Mouse (Mus musculus) thymus, postnatal 0 days (tissue): ENCODE measurements around the gene Fcgr1. TPM values are rescaled to one million over a fixed set of nuclear protein-coding genes. Genes with fewer than 3 reads are reported as not detected.
"Not testable (repeated sequence)": the region's sequence is repeated elsewhere in the genome, so short reads cannot be mapped to it uniquely, and the experiment has no call there.

Experiments
- DNase-seq: peaks from one replicate; pipeline ENCODE4 v3.0.0-alpha.2; 2015; ENCODE audit warnings: low spot score
- polyA plus RNA-seq: library from polyadenylated mRNA; unstranded; fragments of >200 nt; fragmentation: Nextera tagmentation; extraction: Ambion mirVana; gene quantifications from 2 replicates; pipeline ENCODE4 v1.2.1, GENCODE M21; 2015

The Fcgr1 gene
- 3.4 and 5.0 TPM in 2 replicates for polyA plus RNA-seq

- DNase-seq = no peak
These were observed at the start of gene Fcgr1 for GRCm38 (mm10) chr3:96293787-96294186. Gene Fcgr1, minus strand, starts transcription at chr3:96293969.

- DNase-seq = not testable (repeated sequence)
These were observed 48.9 kb upstream of the Fcgr1 start for GRCm38 (mm10) chr3:96342652-96343051.

- DNase-seq = not testable (repeated sequence)
These were observed 48.3 kb upstream of the Fcgr1 start for GRCm38 (mm10) chr3:96342100-96342499.

GRCm38 (mm10) chr3:96340611-96341312 is 47.0 kb upstream of the Fcgr1 start:
- DNase-seq = peak; percentile 69

- peak; percentile 3 for DNase-seq
These were observed 45.2 kb upstream of the Fcgr1 start for GRCm38 (mm10) chr3:96338849-96339480.

- peak; percentile 52 for DNase-seq
These were observed 44.3 kb upstream of the Fcgr1 start for GRCm38 (mm10) chr3:96338043-96338442.

- DNase-seq = no peak
These were observed 43.5 kb upstream of the Fcgr1 start for GRCm38 (mm10) chr3:96337269-96337668.

GRCm38 (mm10) chr3:96336636-96337035 is 42.9 kb upstream of the Fcgr1 start:
- no peak for DNase-seq

GRCm38 (mm10) chr3:96335591-96335990 is 41.8 kb upstream of the Fcgr1 start:
- DNase-seq = peak; percentile 1

GRCm38 (mm10) chr3:96335163-96335550 is 41.4 kb upstream of the Fcgr1 start:
- peak; percentile 1 for DNase-seq

- peak; percentile 20 for DNase-seq
These were observed 40.7 kb upstream of the Fcgr1 start for GRCm38 (mm10) chr3:96334175-96335162.

- DNase-seq = peak; percentile 22
These were observed 39.8 kb upstream of the Fcgr1 start for GRCm38 (mm10) chr3:96333396-96334174.

- DNase-seq = peak; percentile 66
These were observed 39.0 kb upstream of the Fcgr1 start for GRCm38 (mm10) chr3:96332631-96333395.

- peak; percentile 20 for DNase-seq
These were observed 38.2 kb upstream of the Fcgr1 start for GRCm38 (mm10) chr3:96332000-96332399.

GRCm38 (mm10) chr3:96331438-96331837 is 37.7 kb upstream of the Fcgr1 start:
- DNase-seq = peak; percentile 1

GRCm38 (mm10) chr3:96330603-96331002 is 36.8 kb upstream of the Fcgr1 start:
- DNase-seq = no peak

GRCm38 (mm10) chr3:96330181-96330580 is 36.4 kb upstream of the Fcgr1 start:
- peak; percentile 1 for DNase-seq

- DNase-seq = peak; percentile 1
These were observed 35.1 kb upstream of the Fcgr1 start for GRCm38 (mm10) chr3:96328730-96329387.

- peak; percentile 40 for DNase-seq
These were observed 34.4 kb upstream of the Fcgr1 start for GRCm38 (mm10) chr3:96328060-96328729.
